Mouse (Mus musculus): Measurements from ENCODE around the gene Epo.

Gene Epo

GRCm38 (mm10) chr5:137534762-137535161 is 1.7 kb upstream of the Epo start:
- Histone ChIP-seq H3K4me3 (replicated peaks; ENCODE audit: low read length) (no peak overlapping the region), H3K36me3 (ENCODE audit: insufficient read depth, low read length) (peaks cover 7% of the 10 kb centered on the region), H3K4me1 (replicated peaks; ENCODE audit: low read depth, low read length) (peaks cover 31% of the 10 kb centered on the region), H3K27me3 (ENCODE audit: insufficient read depth, low read length) (peaks cover 20% of the 10 kb centered on the region), H3K9me3 (ENCODE audit: low read length) (no peaks in the 10 kb centered on the region)
- TF ChIP-seq CTCF (conservative IDR thresholded peaks at IDR 0.05; ENCODE audit: low read length) = no peak
- no peak for TF ChIP-seq POU5F1 (IDR thresholded peaks at IDR 0.05; ENCODE audit: borderline replicate concordance, low read length)
- TF ChIP-seq NANOG (IDR thresholded peaks at IDR 0.05; ENCODE audit: borderline replicate concordance, low read length) = no peak

DNA sequence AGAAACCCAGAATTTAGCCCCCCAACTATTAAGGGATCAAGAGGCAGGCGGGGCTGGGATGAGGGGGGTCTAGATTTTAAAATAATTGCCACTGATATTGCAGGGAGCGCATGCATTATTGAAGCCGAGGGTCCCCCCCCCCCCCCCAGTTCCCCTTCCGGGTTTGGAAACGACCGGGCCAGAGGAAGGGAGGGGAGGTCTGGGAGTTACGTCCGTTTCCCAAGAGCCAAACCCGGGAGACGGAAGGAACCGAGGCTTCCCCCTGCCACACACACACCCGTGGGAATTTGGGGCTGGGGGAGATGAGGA is 280 bp downstream of the Epo start:
- TF ChIP-seq POU5F1 (IDR thresholded peaks at IDR 0.05; ENCODE audit: borderline replicate concordance, low read length) (no peak), NANOG (IDR thresholded peaks at IDR 0.05; ENCODE audit: borderline replicate concordance, low read length) (no peak), CTCF (conservative IDR thresholded peaks at IDR 0.05; ENCODE audit: low read length) (no peak)
- Histone ChIP-seq H3K4me1 (replicated peaks; ENCODE audit: low read depth, low read length) (peaks cover 51% of the 10 kb centered on the region), H3K27me3 (ENCODE audit: insufficient read depth, low read length) (peaks cover 14% of the 10 kb centered on the region), H3K9me3 (ENCODE audit: low read length) (no peaks in the 10 kb centered on the region), H3K36me3 (ENCODE audit: insufficient read depth, low read length) (peaks cover 27% of the 10 kb centered on the region), H3K4me3 (replicated peaks; ENCODE audit: low read length) (peak overlapping the region; percentile 89)

- peak overlapping the region; percentile 89 for H3K4me3 ChIP-seq (replicated peaks; ENCODE audit: low read length)
- peaks cover 51% of the 10 kb centered on the region for H3K4me1 ChIP-seq (replicated peaks; ENCODE audit: low read depth, low read length)
- peaks cover 14% of the 10 kb centered on the region for H3K27me3 ChIP-seq (ENCODE audit: insufficient read depth, low read length)
- TF ChIP-seq CTCF (conservative IDR thresholded peaks at IDR 0.05; ENCODE audit: low read length) = no peak
- no peak for TF ChIP-seq POU5F1 (IDR thresholded peaks at IDR 0.05; ENCODE audit: borderline replicate concordance, low read length)
- no peak for TF ChIP-seq NANOG (IDR thresholded peaks at IDR 0.05; ENCODE audit: borderline replicate concordance, low read length)
- peaks cover 32% of the 10 kb centered on the region for H3K36me3 ChIP-seq (ENCODE audit: insufficient read depth, low read length)
- no peaks in the 10 kb centered on the region for H3K9me3 ChIP-seq (ENCODE audit: low read length)
These were observed 773 bp downstream of the Epo start for GRCm38 (mm10) chr5:137532131-137532807.

- TF ChIP-seq POU5F1 (IDR thresholded peaks at IDR 0.05; ENCODE audit: borderline replicate concordance, low read length) (no peak), CTCF (conservative IDR thresholded peaks at IDR 0.05; ENCODE audit: low read length) (no peak), NANOG (IDR thresholded peaks at IDR 0.05; ENCODE audit: borderline replicate concordance, low read length) (no peak)
- Histone ChIP-seq H3K4me3 (replicated peaks; ENCODE audit: low read length) (peak overlapping the region; percentile 89), H3K27me3 (ENCODE audit: insufficient read depth, low read length) (peaks cover 12% of the 10 kb centered on the region), H3K4me1 (replicated peaks; ENCODE audit: low read depth, low read length) (peaks cover 57% of the 10 kb centered on the region), H3K36me3 (ENCODE audit: insufficient read depth, low read length) (peaks cover 39% of the 10 kb centered on the region), H3K9me3 (ENCODE audit: low read length) (no peaks in the 10 kb centered on the region)
These were observed 1.5 kb downstream of the Epo start for GRCm38 (mm10) chr5:137531414-137532130.

DNA sequence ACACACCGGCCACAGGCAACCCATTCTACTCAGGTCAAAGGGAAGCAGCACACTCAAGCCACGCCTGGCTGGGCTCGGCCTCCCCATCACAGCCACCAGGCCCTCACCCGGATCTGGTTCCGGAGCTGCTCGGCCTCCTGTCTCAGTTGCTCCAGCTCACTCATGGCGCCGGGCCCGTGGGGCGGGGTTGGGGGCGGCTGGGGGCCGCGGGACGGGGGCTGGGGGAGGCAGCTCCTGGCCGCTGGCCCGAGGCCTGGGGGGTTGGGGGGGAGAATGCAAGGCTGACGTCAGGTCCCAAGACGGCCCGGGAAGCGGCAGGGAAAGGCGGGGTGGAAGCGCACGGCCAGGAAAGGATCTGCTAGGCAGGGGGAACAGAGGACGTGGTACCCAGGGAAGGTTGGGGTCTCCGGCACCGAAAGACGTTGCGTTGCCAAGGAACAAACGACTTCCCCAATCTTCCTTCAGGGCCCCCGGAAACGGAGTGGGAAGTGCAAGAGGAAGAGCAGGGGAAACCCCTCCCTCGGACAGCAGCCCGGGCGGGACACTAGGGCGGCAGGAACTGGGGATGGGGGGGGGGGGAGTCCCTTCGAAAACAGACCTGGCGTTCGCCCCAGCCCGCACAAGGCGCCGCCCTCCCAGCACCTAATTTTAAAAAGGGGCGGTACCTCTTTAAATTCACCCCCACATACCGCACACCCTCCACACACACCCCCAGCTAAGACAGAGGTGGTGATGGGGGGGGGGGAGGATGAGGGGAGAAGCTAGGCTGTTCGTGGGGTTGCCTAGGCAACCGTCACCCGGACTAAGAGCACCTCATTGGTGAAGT is 2.2 kb downstream of the Epo start:
- TF ChIP-seq CTCF (conservative IDR thresholded peaks at IDR 0.05; ENCODE audit: low read length) (no peak), POU5F1 (IDR thresholded peaks at IDR 0.05; ENCODE audit: borderline replicate concordance, low read length) (no peak), NANOG (IDR thresholded peaks at IDR 0.05; ENCODE audit: borderline replicate concordance, low read length) (no peak)
- Histone ChIP-seq H3K36me3 (ENCODE audit: insufficient read depth, low read length) (peaks cover 46% of the 10 kb centered on the region), H3K9me3 (ENCODE audit: low read length) (no peaks in the 10 kb centered on the region), H3K27me3 (ENCODE audit: insufficient read depth, low read length) (peaks cover 9% of the 10 kb centered on the region), H3K4me1 (replicated peaks; ENCODE audit: low read depth, low read length) (peaks cover 65% of the 10 kb centered on the region), H3K4me3 (replicated peaks; ENCODE audit: low read length) (peak overlapping the region; percentile 89)

DNA sequence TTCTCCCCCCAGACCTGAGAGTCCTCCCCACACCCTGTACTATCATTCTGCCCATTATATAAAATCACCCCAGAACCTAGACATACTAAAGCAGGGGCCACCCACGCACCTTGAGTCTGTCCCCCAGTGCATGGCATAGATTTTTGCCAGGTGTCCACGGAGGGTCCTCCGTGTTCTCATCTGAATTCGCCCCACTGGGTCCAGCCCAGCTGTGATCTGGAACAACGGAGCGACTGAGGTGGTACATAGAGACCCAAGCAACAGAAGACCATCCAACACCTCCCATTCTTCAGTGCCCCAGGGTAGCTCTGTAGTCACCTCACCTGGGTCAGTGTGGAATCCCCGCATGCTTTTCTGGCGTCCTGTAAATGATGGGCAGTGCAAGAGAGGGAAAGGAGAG is 3.0 kb downstream of the Epo start:
- no peak for TF ChIP-seq CTCF (conservative IDR thresholded peaks at IDR 0.05; ENCODE audit: low read length)
- no peak for TF ChIP-seq NANOG (IDR thresholded peaks at IDR 0.05; ENCODE audit: borderline replicate concordance, low read length)
- H3K4me1 ChIP-seq (replicated peaks; ENCODE audit: low read depth, low read length) = peaks cover 72% of the 10 kb centered on the region
- peak overlapping the region; percentile 89 for H3K4me3 ChIP-seq (replicated peaks; ENCODE audit: low read length)

GRCm38 (mm10) chr5:137529221-137529995 is 3.6 kb downstream of the Epo start:
- peaks cover 79% of the 10 kb centered on the region for H3K4me1 ChIP-seq (replicated peaks; ENCODE audit: low read depth, low read length)
- TF ChIP-seq CTCF (conservative IDR thresholded peaks at IDR 0.05; ENCODE audit: low read length) (no peak), POU5F1 (IDR thresholded peaks at IDR 0.05; ENCODE audit: borderline replicate concordance, low read length) (no peak), NANOG (IDR thresholded peaks at IDR 0.05; ENCODE audit: borderline replicate concordance, low read length) (no peak)
- H3K27me3 ChIP-seq (ENCODE audit: insufficient read depth, low read length) = peaks cover 9% of the 10 kb centered on the region
- H3K4me3 ChIP-seq (replicated peaks; ENCODE audit: low read length) = no peak overlapping the region
- H3K36me3 ChIP-seq (ENCODE audit: insufficient read depth, low read length) = peaks cover 60% of the 10 kb centered on the region
- no peaks in the 10 kb centered on the region for H3K9me3 ChIP-seq (ENCODE audit: low read length)

More for the DNA sequence above, 3.0 kb downstream of the Epo start:
- peaks cover 54% of the 10 kb centered on the region for H3K36me3 ChIP-seq (ENCODE audit: insufficient read depth, low read length)
- peaks cover 9% of the 10 kb centered on the region for H3K27me3 ChIP-seq (ENCODE audit: insufficient read depth, low read length)
- H3K9me3 ChIP-seq (ENCODE audit: low read length) = no peaks in the 10 kb centered on the region
